Comparison of ENCODE assay signal across 12 mouse cellular contexts in the genomic region with DNA sequence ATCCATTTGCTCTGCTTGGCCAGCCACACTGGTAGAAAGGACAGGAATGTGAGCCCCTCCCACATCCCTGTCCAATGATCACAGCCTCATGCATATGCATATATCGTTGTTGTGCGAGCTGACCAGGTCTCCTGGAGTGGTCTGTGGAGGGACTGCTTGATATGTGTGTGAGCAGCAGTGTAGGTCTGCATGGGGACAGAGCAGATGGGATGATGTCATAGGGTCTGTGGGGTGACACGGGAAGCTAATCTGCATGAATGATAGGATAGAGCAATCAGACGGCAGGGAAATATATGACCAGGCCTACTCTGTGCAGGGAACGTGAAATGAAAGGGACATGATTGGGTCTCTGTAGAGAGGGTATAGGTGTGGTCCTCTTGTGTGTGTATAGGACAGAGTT. TPM values are rescaled to one million over a fixed set of nuclear protein-coding genes. Genes with fewer than 3 reads are reported as not detected.
DNase-seq lines count a peak whose midpoint lies in the region; ATAC-seq and TF ChIP-seq lines count a peak whose summit lies in the region.
"Had no signal": no experiment of that assay in that cellular context is flagged by ENCODE, and none has a peak within 500 bp of the region (broad histone marks: within the 10 kb centered on the region; RNA-seq: fewer than 3 reads in every experiment).

No protein-coding gene starts in this region.

- no peak overlapping the region for H3K4me3 ChIP-seq in embryonic facial prominence, embryonic 11.5 days (ENCODE audit: low read depth, low read length)
- H3K4me3 ChIP-seq in embryonic facial prominence, embryonic 10.5 days = no peak overlapping the region
- H3K4me3 ChIP-seq in forebrain, embryonic 16.5 days (replicated peaks; ENCODE audit: low read length) = no peak overlapping the region
- H3K4me3 ChIP-seq in midbrain, embryonic 10.5 days = no peak overlapping the region
- H3K4me3 ChIP-seq in layer of hippocampus, adult 2 months = no peak overlapping the region
- H3K4me3 ChIP-seq: liver, embryonic 13.5 days had no signal

- in situ Hi-C loops in Patski (cut with MboI; ENCODE audit: low pct_unique_long_range_greater_than_20kb) = no loop called here

- no peaks in the 10 kb centered on the region for H3K9me3 ChIP-seq in embryonic facial prominence, embryonic 11.5 days (replicated peaks; ENCODE audit: control insufficient read depth, low read length)
- H3K9me3 ChIP-seq in embryonic facial prominence, embryonic 10.5 days = no peaks in the 10 kb centered on the region
- no peaks in the 10 kb centered on the region for H3K9me3 ChIP-seq in forebrain, embryonic 16.5 days (ENCODE audit: control insufficient read depth, low read length)
- no peaks in the 10 kb centered on the region for H3K9me3 ChIP-seq in midbrain, embryonic 10.5 days (replicated peaks)
- H3K9me3 ChIP-seq: liver, embryonic 13.5 days had no signal

- no peak for TF ChIP-seq CTCF in Patski (IDR thresholded peaks at IDR 0.05)
- TF ChIP-seq CTCF in layer of hippocampus, adult 2 months (conservative IDR thresholded peaks at IDR 0.05) = no peak

- POLR2A ChIA-PET in Patski (lab: Charles Lee) = no interaction called here

- H3K4me2 ChIP-seq in embryonic facial prominence, embryonic 11.5 days (ENCODE audit: low read depth, low read length) = no peak overlapping the region
- H3K4me2 ChIP-seq in forebrain, embryonic 16.5 days (ENCODE audit: low read length) = no peak overlapping the region
- H3K4me2 ChIP-seq: liver, embryonic 13.5 days had no signal

- CTCF ChIA-PET in Patski (lab: Charles Lee) = interaction anchor here (2.3 to 2.9 kb wide), 2 partner anchors 11 kb away, joined by 6 to 7 read pairs; no protein-coding TSS in a partner anchor

- 77% methylated on average over 5 of the region's 5 CpGs for WGBS in embryonic facial prominence, embryonic 11.5 days
- 80% methylated on average over 5 of the region's 5 CpGs for WGBS in embryonic facial prominence, embryonic 10.5 days
- 37% methylated on average over 5 of the region's 5 CpGs for WGBS in forebrain, embryonic 16.5 days
- 77% methylated on average over 5 of the region's 5 CpGs for WGBS in midbrain, embryonic 10.5 days

- no peaks in the 10 kb centered on the region for H3K36me3 ChIP-seq in embryonic facial prominence, embryonic 11.5 days (replicated peaks; ENCODE audit: control insufficient read depth, insufficient read depth, low read depth, low read length)
- no peaks in the 10 kb centered on the region for H3K36me3 ChIP-seq in embryonic facial prominence, embryonic 10.5 days (replicated peaks)
- peaks cover 3% of the 10 kb centered on the region; the same call in 1 of the 2 replicates for H3K36me3 ChIP-seq in forebrain, embryonic 16.5 days (ENCODE audit: control insufficient read depth, insufficient read depth)
- H3K36me3 ChIP-seq in midbrain, embryonic 10.5 days = no peaks in the 10 kb centered on the region
- H3K36me3 ChIP-seq: liver, embryonic 13.5 days had no signal

- no peaks in the 10 kb centered on the region for H3K27me3 ChIP-seq in embryonic facial prominence, embryonic 11.5 days (ENCODE audit: control insufficient read depth, insufficient read depth, low read length)
- no peaks in the 10 kb centered on the region; the same call in 1 of the 2 replicates for H3K27me3 ChIP-seq in embryonic facial prominence, embryonic 10.5 days (replicated peaks; ENCODE audit: low read depth, poor library complexity, severe bottlenecking)
- H3K27me3 ChIP-seq in Patski = no peaks in the 10 kb centered on the region
- H3K27me3 ChIP-seq in forebrain, embryonic 16.5 days (replicated peaks; ENCODE audit: control insufficient read depth, insufficient read depth, low read length) = no peaks in the 10 kb centered on the region
- 0 out of 2 replicates have a peak, but pooled peaks cover 5% of the 10 kb centered on the region for H3K27me3 ChIP-seq in midbrain, embryonic 10.5 days (ENCODE audit: low read depth, poor library complexity, severe bottlenecking)
- H3K27me3 ChIP-seq: liver, embryonic 13.5 days had no signal

- peak; percentile 73; the same call in 1 of the 2 replicates for ATAC-seq in embryonic facial prominence, embryonic 11.5 days (replicated peaks; ENCODE audit: insufficient number of reproducible peaks, low FRiP score, low TSS enrichment, low read depth)
- peak; percentile 29 for ATAC-seq in Patski
- ATAC-seq in forebrain, embryonic 16.5 days = peak; percentile 71

- H3K4me1 ChIP-seq in embryonic facial prominence, embryonic 11.5 days (ENCODE audit: control insufficient read depth, insufficient read depth, low read length) = no peaks in the 10 kb centered on the region
- peaks cover 3% of the 10 kb centered on the region; the same call in 1 of the 2 replicates for H3K4me1 ChIP-seq in embryonic facial prominence, embryonic 10.5 days
- H3K4me1 ChIP-seq in forebrain, embryonic 16.5 days (replicated peaks; ENCODE audit: control insufficient read depth, insufficient read depth, low read length) = peaks cover 10% of the 10 kb centered on the region
- peaks cover 9% of the 10 kb centered on the region for H3K4me1 ChIP-seq in midbrain, embryonic 10.5 days
- H3K4me1 ChIP-seq: liver, embryonic 13.5 days had no signal

- no peak overlapping the region for H3K9ac ChIP-seq in embryonic facial prominence, embryonic 11.5 days (replicated peaks; ENCODE audit: low read length)
- no peak overlapping the region for H3K9ac ChIP-seq in forebrain, embryonic 16.5 days (replicated peaks; ENCODE audit: low read depth, low read length)
- H3K9ac ChIP-seq: liver, embryonic 13.5 days had no signal

- H3K27ac ChIP-seq in embryonic facial prominence, embryonic 11.5 days (replicated peaks; ENCODE audit: low read depth, low read length) = no peak overlapping the region
- no peak overlapping the region for H3K27ac ChIP-seq in embryonic facial prominence, embryonic 10.5 days (replicated peaks)
- H3K27ac ChIP-seq in forebrain, embryonic 16.5 days (ENCODE audit: low read length) = no peak overlapping the region
- H3K27ac ChIP-seq in midbrain, embryonic 10.5 days (replicated peaks) = peak overlapping the region; percentile 70
- no peak overlapping the region for H3K27ac ChIP-seq in layer of hippocampus, adult 2 months
- H3K27ac ChIP-seq: liver, embryonic 13.5 days; macrophage had no signal

- DNase-seq in embryonic facial prominence, embryonic 11.5 days (ENCODE audit: low spot score) = no peak
- no peak for DNase-seq in embryonic facial prominence, embryonic 10.5 days (ENCODE audit: low spot score)
- DNase-seq in Patski (ENCODE audit: low read depth, low spot score) = no peak
- peak; percentile 16 for DNase-seq in midbrain, embryonic 10.5 days (ENCODE audit: low spot score)
- no peak for DNase-seq in left cerebral cortex, adult 8-10 months (ENCODE audit: low spot score in 2 of 2)
- no peak for DNase-seq in thymus, postnatal 14 days
- no peak for DNase-seq in layer of hippocampus, adult 2 months (ENCODE audit: low spot score in 2 of 2)
- DNase-seq: B cell, adult 2 months; liver, embryonic 13.5 days; spleen, adult 18-20 months had no signal

RNA-seq across cellular contexts. Expression of a gene that starts 37.6 kb away (rescaled TPM):
- 0.55 and 1.3 TPM in 2 replicates for polyA plus RNA-seq in embryonic facial prominence, embryonic 11.5 days (2014; fragmentation: Nextera tagmentation; extraction: Ambion mirVana)
- 0.58 and 0.69 TPM in 2 replicates for polyA plus RNA-seq in embryonic facial prominence, embryonic 10.5 days (2016; fragmentation: Nextera tagmentation; extraction: Ambion mirVana)
- 0.01 TPM for polyA plus RNA-seq in Patski (2021)
- polyA plus RNA-seq in forebrain, embryonic 16.5 days (2015; fragmentation: Nextera tagmentation; extraction: Ambion mirVana) = 7.6 and 8.4 TPM in 2 replicates
- 0.37 and 1.3 TPM in 2 replicates for polyA plus RNA-seq in midbrain, embryonic 10.5 days (2016; fragmentation: Nextera tagmentation; extraction: Ambion mirVana)
- total RNA-seq in left cerebral cortex, adult 8-10 months (2022) = 100 to 1,000 TPM; 134 to 153 (median 136) TPM
- 100 to 1,000 TPM; 120 TPM for total RNA-seq in layer of hippocampus, adult 2 months (2021)
- polyA plus RNA-seq: macrophage had no signal

RNA-seq across cellular contexts. Expression of a gene that starts 57.6 kb away (rescaled TPM):
- 7.8 and 8.1 TPM in 2 replicates for polyA plus RNA-seq in embryonic facial prominence, embryonic 11.5 days (2014; fragmentation: Nextera tagmentation; extraction: Ambion mirVana)
- 0.62 and 2.0 TPM in 2 replicates for polyA plus RNA-seq in embryonic facial prominence, embryonic 10.5 days (2016; fragmentation: Nextera tagmentation; extraction: Ambion mirVana)
- polyA plus RNA-seq in Patski (2021) = not detected
- polyA plus RNA-seq in forebrain, embryonic 16.5 days (2015; fragmentation: Nextera tagmentation; extraction: Ambion mirVana) = 0.14 TPM in 1 of 2 replicates, not detected in the other
- not detected in 2 replicates for polyA plus RNA-seq in midbrain, embryonic 10.5 days (2016; fragmentation: Nextera tagmentation; extraction: Ambion mirVana)
- under 1 TPM in 2 of 4 experiments, not detected in 2; 0.19 to 0.23 TPM for total RNA-seq in left cerebral cortex, adult 8-10 months (2022)
- total RNA-seq in layer of hippocampus, adult 2 months (2021) = under 1 TPM in 1 of 2 experiments, not detected in 1; 0.20 TPM
- polyA plus RNA-seq: macrophage had no signal
